Mouse (Mus musculus): ENCODE results near the gene Speer4e.
"Not testable (repeated sequence)": the region's sequence is repeated elsewhere in the genome, so short reads cannot be mapped to it uniquely, and the experiment has no call there.

DNA sequence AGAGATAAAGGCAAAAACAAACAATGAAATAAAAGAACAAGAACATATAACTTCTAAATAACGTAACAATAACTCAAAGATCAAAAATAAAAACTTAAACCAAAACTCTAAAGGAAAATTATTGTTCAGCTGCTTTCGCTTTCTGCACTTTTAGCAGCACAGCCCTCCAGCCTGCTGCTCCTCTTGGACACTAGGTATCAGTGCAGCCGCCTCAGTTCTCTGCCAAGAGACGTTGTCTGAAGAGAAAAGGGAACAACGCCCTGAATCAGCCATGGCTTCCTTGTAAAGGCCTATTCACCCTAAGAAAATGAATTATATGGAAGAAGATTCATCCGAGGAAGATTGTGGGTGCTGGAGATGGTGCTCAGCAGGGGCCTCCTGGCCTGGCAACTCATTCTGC lies 4.5 kb downstream of the Speer4e start:
- not testable (repeated sequence) for TF ChIP-seq CTCF, EP300 (IDR thresholded peaks at IDR 0.05; ENCODE audit: low read depth)

Data from liver, postnatal 0 days (tissue).